Mouse (Mus musculus): ENCODE measurements around the gene Sgo2b.
"Not testable (repeated sequence)": the region's sequence is repeated elsewhere in the genome, so short reads cannot be mapped to it uniquely, and the experiment has no call there.

Gene Sgo2b

DNA sequence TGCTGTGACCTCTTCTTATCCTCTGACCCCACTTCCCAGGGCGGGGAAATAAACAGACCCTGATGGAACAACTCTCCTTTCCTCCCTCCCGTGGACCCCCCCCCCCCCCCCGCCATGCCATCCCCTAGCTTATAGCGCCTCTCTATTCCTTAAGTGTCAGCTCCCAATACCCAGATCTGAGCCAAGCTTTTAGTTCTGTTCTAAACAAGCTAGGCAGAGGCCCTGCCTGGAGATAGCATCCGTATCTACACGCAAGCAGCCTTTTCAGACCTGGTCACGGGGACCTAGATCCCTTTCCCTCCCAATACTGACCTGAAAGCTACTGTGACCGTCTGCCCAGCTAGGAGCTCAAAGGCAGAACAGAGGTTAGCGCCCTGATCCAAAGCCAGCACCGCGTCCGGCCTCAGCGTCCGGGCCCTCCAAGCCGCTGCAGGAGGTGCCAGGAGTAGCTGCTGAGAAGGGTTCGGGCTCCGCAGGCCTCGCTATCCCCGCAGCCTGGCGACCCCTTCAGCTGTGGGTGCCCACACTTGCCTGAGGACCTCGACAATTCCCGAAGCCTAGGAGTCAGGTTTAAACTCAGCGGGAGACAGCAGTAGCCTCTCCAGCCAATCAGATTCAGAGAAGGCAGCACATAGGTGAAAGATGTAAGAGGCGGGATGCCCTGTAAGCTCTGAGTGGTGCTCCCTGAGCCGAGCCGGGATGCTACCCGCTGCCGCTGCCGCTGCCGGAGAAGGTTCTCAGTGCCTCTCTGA is at the start of gene Sgo2b:
Gene Sgo2b (minus strand): TSS at position 623 of the 752 bp plus-strand sequence.
- peak; percentile 8 for DNase-seq

DNA sequence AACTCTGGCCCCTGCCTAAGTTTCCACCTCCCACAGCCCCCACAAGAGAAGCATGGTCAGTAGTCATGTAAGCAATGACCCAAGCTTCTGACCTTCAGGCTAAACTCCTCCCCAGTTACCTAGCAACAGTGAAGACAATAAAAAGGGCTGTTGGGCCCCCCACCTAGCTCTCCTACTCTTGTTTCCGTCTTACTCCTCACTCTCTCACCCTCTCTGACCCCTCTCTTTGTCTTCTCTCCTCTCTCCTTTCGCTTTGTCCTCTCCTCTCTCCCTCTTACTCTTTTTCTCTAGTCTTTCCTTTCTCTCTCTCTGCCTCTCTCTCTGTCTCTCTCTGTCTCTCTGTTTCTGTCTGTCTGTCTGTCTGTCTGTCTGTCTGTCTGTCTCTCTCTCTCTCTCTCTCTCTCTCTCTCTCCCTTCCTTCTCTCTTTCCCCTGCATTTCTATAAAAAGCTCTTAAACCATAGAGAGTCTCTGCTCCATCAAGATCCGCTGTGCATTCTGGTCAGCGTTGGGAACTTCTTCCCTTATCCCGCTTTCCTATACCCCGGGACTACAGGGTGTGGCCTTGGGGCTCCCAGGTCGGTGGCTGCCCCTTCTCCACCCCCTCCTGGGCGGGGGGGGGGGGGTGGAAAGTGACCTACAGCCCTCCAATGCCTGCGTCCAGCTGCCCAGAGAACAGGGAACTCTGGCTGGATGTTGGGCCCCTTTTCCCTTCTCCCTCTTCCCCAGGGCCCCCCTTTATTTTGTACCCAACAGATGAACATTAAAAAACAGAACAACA is 18.8 kb upstream of the Sgo2b start:
- not testable (repeated sequence) for DNase-seq

DNA sequence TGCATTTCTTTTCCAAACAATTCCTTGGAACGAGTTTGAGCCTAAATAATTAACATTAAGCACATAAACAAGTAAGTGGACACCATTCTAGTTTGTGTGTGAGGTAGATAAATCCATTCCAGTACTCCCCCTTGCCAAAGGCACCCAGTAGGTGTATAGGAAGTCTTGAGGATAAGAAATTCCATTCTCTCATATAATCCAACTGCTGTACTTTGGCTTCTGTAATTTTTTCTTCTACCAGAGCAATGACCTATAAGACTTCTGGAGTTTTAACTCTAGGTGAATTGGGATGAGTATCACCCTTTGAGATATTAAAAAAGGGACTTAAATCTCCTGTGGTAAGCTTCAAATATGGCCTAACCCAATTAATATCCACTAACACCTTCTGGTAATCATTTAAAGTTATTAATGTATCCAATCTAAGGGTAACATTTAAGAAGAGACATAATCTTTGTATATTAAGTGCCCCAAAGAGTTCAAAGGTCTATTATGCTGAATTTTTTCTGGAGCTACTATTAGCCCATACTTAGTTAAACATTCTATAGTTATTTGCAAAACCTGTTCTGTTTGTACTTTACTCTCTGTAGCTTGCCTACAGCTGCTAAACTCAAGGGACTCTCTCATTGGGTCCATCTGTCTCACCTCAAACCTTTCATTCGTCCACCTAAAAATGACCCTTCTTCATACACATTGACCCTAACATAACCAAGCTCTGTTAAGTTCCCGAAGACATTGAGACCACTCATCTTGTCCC is 9.2 kb upstream of the Sgo2b start:
- DNase-seq: no peak

DNA sequence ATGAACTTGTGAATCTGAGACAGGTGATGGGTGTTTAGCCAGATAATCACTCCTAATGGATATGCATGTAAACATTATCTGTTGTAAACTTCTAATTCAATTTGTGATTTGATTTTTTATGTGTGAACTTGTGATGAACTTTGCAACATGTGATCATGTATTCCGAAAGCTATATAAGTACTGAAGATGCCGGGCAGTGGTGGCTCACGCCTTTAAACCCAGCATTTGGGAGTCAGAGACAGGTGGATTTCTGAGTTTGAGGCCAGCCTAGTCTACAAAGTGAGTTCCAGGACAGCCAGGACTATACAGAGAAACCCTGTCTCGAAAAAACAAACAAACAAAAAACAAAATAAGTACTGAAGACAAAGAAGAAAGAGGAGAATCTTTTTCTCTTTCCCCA is 1.8 kb upstream of the Sgo2b start:
- DNase-seq: not testable (repeated sequence)

DNA sequence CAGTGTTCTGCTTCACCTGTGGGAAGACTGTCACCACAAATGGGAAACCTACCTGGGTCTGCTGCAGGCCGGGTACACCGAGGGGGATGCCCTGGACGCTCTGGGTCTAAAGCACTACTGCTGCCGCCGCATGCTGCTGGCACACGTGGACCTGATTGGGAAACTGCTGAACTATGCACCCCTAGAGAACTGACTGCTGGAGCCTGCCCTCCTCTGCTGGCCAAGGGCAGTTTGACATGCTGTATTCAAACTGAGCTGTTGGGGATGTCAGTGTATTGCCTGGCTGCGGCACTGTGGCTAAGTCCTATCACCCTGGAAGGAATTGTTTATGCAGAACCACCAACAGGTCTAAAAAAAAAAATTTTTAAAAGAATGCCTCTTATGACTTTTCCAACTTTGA is 18.9 kb downstream of the Sgo2b start:
- no peak for DNase-seq

DNA sequence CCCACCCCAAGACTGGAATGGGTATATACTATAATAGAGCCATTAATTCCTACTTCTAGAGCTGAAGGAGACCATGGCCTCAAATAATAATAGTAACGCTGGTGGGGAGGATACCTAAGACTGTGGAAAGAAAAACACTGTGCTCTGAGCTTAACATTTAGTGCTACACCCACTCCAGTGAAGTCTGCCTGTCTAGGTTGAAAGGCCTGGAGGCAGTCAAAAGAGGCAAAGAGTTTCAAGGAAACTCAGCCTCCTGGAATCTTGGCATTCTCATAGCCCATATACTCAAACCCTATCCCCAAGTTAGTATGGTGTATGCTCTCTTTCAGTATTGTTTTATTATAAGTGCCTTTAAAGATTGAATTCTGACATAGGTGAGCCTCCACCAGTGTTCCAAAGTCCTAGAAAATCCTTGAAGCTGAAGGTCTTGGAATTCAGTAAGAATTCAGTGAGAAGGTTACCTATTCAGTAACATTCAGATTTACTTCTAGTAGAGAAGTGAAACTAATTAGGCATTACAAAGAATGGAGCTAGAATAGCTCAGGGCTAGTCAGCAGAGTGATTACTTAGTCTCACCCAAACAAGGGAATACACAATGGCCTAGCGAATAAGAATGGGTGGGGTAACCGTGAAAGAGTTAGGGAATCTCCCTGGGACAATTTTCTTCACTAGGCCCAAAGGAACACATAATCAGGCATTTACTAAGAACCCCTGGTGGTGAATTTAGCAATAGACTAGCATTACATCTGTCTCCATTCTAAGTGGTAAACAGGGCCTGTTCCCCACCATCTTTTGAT is 22.5 kb downstream of the Sgo2b start:
- DNase-seq: no peak

DNA sequence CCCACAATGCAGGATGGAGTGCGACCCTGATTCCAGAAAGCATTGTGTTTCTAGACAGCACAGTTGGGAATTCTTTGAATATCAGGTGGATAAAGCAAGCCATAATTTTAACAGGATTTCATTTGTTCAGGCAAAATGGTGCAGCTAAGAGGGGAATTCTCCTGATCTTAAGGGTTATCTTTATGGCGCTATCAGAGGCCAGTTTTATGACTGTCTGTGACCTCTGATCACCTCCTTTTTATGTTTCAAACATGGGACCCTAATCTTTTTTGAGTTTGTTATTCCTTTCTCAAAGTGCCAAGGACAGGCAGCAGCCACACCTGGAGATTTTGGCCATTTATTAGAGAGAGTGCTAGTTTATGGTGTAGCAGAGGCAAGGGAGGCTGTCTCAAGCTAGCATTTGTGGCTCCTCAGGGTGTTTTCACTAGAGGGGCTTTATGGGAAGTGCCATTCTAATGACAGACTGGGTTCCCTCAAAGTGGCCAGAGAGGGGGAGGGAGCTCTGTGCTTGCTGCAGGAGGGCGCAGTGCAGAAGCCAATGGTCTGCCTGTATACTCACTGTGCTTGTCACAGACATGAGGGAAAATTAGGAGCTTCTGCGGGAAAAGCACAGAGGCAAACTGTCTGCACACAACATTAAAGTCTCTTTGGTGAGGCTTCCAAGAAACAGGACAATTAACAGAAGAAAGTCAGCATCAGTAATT is 30.6 kb downstream of the Sgo2b start:
- no peak for DNase-seq

DNA sequence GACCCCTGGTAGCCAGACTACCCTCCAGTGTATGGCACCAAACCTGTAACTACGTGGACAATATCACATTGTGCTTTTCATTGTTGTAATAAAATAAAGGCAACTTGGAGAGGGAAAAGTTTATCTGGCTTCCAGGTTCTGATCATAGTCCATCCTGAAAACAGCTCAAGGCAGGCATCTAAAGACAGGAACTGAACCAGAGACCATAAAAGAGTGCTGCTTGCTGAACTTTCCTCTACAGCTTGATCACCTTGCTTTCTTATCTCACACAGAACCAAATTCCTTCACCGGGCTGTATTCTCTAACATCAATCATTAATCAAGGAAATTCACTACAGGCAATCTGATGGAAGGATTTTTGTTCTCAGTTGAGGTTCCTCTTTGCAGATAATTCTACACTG is 57.0 kb downstream of the Sgo2b start:
- DNase-seq: no peak

DNA sequence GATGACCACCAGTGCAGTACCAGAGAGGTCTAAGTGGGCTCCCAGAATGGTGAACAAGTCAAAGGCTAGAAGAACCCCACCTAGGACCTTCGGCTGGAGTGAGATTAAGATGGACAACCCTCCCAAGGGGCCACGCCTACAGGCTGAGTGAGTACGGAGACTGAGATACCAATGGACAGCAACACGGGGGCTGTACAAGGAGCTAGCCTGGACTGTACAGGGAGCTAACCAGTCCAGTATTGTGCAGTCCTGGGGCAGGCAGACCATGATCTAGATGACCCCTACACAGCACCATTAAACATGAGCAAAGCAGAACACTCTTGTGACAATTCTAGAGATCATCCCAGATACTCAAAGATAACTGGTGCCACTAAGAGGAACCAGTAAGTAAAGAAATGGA is 73.7 kb downstream of the Sgo2b start:
- DNase-seq: no peak

DNA sequence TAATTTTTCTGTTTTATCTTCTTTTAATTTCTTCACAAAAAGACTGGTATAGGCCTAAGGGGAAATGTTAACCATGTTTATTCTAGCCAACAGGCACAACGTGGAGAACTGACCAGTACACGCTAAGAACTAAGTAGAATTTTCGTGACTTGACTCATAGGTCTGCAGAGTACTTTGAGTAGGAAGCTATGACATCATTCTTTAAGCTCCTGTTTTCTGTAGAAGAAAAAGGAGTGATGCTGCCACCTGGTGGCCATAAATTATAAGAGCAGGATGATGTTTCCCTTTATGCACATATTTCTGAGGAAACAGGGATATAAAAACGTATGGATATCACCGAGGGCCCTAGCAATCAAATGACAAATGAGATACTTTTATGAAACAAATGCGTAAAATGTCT is 74.7 kb downstream of the Sgo2b start:
- peak; percentile 61 for DNase-seq

DNA sequence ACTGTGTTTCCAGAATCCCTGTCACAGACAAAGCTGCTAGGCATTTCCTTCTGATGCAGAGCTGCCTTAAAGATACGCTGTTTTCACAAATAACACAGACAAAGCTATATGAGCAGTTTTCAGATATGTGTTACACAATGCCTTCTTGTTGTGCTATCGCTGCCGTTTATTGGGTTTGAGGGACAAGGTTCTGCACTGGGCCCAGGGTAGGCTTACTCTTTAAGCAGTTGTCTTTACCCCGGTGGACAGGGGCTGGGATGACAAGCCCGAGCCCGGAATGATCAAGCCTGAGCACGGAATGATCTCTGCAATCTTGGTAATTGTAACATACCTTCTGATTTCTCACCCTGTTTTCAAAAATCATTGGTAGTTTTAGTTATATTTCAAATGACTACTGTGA is 75.1 kb downstream of the Sgo2b start:
- no peak for DNase-seq
